Mouse (Mus musculus): Measurements from ENCODE around the gene Adgrl1. TPM values are rescaled to one million over a fixed set of nuclear protein-coding genes. Genes with fewer than 3 reads are reported as not detected.

The Adgrl1 gene
- polyA plus RNA-seq, 1 experiment, result 64.0 TPM

DNA sequence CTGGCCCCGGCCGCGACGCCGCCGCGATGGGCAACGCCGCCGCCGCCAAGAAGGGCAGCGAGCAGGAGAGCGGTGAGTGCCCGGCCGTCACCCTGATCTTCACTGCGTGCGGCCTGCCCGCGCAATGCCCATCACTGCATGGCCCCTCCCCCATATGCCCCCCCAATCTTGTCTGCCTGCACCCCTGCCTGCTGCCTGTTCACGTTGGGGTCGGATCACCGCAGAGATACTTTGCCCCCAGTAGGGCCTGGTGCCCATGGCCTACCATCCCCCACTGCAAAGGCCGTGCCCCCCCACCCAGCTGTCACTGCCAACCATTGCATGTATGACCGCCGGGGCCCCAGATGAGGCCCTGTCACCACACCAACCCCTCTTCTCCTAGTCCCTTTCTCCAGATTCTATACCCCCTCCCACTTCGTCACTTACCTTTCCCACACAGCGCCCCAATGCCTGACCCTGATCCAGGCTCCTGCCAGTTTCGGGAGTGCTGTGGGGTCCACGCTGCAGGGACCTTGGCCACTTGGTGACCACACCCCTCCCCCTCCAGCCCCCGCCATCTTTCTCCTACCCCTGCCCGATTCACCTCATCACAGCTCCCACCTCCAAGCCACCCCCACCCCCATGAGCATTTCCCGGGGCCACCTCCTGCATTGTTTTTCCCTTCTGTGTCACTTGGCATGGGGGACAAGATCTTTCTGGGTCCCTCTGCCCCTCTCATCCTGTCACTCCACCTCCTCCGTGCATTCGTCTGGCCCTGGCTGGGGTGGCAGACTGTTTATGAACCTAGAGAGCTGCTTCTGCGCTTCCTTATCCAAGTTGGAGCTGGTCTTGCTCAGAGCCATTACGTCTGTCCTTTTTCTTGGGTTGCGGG, 73.5 kb downstream of the Adgrl1 start:
- H3K4me1 ChIP-seq (ENCODE audit: control insufficient read depth, insufficient read depth, low read length), result peaks cover 24% of the 10 kb centered on the region
- peak overlapping the region; percentile 89 for H3K4me3 ChIP-seq (ENCODE audit: control insufficient read depth, low read depth, low read length)
- H3K27me3 ChIP-seq (ENCODE audit: control insufficient read depth, insufficient read depth, low read length), result no peaks in the 10 kb centered on the region
- peak overlapping the region; percentile 39; the same call in 1 of the 2 replicates for H3K27ac ChIP-seq (ENCODE audit: control insufficient read depth, insufficient read depth, low read depth, low read length)
- no peaks in the 10 kb centered on the region for H3K36me3 ChIP-seq (ENCODE audit: control insufficient read depth, insufficient read depth, low read length)
- no peak for TF ChIP-seq POLR2A (IDR thresholded peaks at IDR 0.05; ENCODE audit: control insufficient read depth, low read depth, low read length)

DNA sequence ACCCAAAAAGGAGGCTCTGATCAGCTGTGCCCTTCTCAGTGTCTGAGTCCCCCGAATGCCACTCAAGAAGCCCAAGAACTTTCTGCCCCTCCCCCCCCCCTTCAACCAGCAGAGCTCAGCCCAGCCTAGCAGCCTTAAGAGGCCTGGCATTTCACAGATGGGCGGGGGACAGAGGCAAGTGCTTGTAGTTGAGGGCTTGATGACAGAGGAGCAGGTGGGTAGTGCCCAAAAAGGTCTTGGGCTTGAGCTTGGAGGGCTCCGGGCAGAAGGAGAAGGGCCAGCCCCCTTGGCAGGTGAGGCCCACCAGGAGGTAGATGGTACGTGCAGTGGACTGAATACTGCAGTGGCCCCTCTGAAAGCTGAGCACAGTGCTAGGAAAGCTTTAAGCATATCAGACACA, 74.6 kb downstream of the Adgrl1 start:
- H3K27me3 ChIP-seq (ENCODE audit: control insufficient read depth, insufficient read depth, low read length), result no peaks in the 10 kb centered on the region
- TF ChIP-seq CTCF (IDR thresholded peaks at IDR 0.05; ENCODE audit: control insufficient read depth, insufficient read depth, insufficient replicate concordance, low read depth, low read length) (no peak), POLR2A (IDR thresholded peaks at IDR 0.05; ENCODE audit: control insufficient read depth, low read depth, low read length) (no peak)
- no peak overlapping the region for H3K27ac ChIP-seq (ENCODE audit: control insufficient read depth, insufficient read depth, low read depth, low read length)
- H3K36me3 ChIP-seq (ENCODE audit: control insufficient read depth, insufficient read depth, low read length), result no peaks in the 10 kb centered on the region
- no peak overlapping the region for H3K4me3 ChIP-seq (ENCODE audit: control insufficient read depth, low read depth, low read length)
- peaks cover 26% of the 10 kb centered on the region for H3K4me1 ChIP-seq (ENCODE audit: control insufficient read depth, insufficient read depth, low read length)

DNA sequence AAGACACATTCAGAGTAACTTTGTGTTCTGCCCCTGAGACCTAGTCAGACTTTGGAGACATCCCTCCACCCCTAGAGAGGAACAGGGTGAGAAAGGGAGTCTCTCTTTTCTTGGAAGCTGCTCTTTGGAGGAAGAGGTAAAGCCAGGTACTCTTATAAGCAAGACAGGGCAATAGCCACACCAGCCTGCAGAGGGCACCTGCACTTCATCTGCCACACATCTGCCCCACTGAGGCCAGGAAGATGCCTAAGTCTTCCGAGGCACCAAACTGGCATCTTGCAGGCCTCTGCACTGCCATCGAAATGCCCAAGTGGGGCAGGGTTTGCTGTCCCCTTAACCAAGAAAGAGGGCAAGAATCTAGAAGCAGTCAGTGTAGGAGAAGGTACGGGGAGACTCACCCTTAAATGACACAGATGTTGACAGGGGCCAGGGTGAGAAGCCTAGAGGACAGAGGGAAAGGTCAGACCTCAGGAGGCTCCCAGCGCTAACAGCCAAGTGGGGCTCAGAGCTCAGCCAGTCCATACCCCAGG, 76.3 kb downstream of the Adgrl1 start:
- TF ChIP-seq CTCF (IDR thresholded peaks at IDR 0.05; ENCODE audit: control insufficient read depth, insufficient read depth, insufficient replicate concordance, low read depth, low read length) (peak; percentile 27; the same call in 1 of the 2 replicates), POLR2A (IDR thresholded peaks at IDR 0.05; ENCODE audit: control insufficient read depth, low read depth, low read length) (no peak)
- Histone ChIP-seq H3K4me3 (ENCODE audit: control insufficient read depth, low read depth, low read length) (peak overlapping the region; percentile 86), H3K27me3 (ENCODE audit: control insufficient read depth, insufficient read depth, low read length) (no peaks in the 10 kb centered on the region), H3K36me3 (ENCODE audit: control insufficient read depth, insufficient read depth, low read length) (no peaks in the 10 kb centered on the region), H3K27ac (ENCODE audit: control insufficient read depth, insufficient read depth, low read depth, low read length) (peak overlapping the region; percentile 41), H3K4me1 (ENCODE audit: control insufficient read depth, insufficient read depth, low read length) (peaks cover 26% of the 10 kb centered on the region)

DNA sequence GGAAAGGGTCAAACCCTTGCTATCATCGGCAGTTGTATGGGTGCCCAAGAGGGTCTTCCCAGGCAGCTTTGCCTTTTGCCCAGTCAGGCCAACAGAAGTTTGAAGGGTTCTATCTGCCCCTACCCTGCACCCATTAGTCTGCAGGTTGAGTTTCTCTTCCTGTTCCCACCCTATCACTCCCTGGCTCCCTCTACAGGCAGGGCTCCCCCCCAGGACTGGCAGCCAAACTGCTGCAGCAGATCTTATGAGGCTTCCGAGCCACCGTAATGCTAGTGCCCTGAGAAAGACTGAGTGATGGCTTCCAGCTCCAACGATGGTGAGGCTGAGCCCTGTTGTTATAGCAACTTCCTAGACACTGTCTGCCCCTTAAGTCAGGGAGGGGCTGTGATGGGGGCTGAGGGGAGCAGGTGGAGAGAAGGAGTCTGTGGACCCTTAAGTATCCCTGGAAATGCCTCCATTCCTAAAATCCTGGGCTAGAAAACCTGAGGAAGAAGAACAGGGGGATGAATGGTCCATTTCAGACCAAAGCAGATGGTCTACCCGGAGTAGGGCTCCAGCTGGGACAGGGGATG, 77.0 kb downstream of the Adgrl1 start:
- H3K36me3 ChIP-seq (ENCODE audit: control insufficient read depth, insufficient read depth, low read length), result no peaks in the 10 kb centered on the region
- no peaks in the 10 kb centered on the region for H3K27me3 ChIP-seq (ENCODE audit: control insufficient read depth, insufficient read depth, low read length)
- TF ChIP-seq POLR2A (IDR thresholded peaks at IDR 0.05; ENCODE audit: control insufficient read depth, low read depth, low read length), result peak; percentile 26; the same call in 1 of the 2 replicates
- peak; percentile 14; the same call in 1 of the 2 replicates for TF ChIP-seq CTCF (IDR thresholded peaks at IDR 0.05; ENCODE audit: control insufficient read depth, insufficient read depth, insufficient replicate concordance, low read depth, low read length)
- peaks cover 20% of the 10 kb centered on the region for H3K4me1 ChIP-seq (ENCODE audit: control insufficient read depth, insufficient read depth, low read length)
- H3K4me3 ChIP-seq (ENCODE audit: control insufficient read depth, low read depth, low read length), result peak overlapping the region; percentile 86
- H3K27ac ChIP-seq (ENCODE audit: control insufficient read depth, insufficient read depth, low read depth, low read length), result peak overlapping the region; percentile 81

DNA sequence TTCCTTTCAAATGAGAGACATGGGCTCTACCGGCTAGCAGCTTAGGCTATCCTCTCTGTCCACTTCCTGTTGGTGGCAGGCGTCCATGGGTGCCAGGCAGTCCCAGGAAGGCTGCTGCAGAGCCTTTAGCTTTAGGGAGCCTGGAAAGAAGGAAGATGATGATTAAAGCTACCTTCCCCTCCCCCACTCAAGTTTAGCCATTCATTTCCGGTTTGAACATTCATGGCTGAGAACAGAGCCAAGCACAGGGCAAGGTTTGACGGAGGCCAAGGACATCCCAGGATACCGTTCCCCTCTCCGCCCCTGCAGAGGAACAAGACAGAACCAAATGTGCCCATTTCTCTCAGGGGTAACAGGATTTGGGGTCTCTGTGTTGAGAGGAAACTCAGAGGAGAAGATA, 77.7 kb downstream of the Adgrl1 start:
- peak overlapping the region; percentile 81 for H3K27ac ChIP-seq (ENCODE audit: control insufficient read depth, insufficient read depth, low read depth, low read length)
- H3K4me1 ChIP-seq (ENCODE audit: control insufficient read depth, insufficient read depth, low read length), result peaks cover 20% of the 10 kb centered on the region
- no peak for TF ChIP-seq POLR2A (IDR thresholded peaks at IDR 0.05; ENCODE audit: control insufficient read depth, low read depth, low read length)
- TF ChIP-seq CTCF (IDR thresholded peaks at IDR 0.05; ENCODE audit: control insufficient read depth, insufficient read depth, insufficient replicate concordance, low read depth, low read length), result no peak
- H3K4me3 ChIP-seq (ENCODE audit: control insufficient read depth, low read depth, low read length), result peak overlapping the region; percentile 86
- peaks cover 1% of the 10 kb centered on the region; the same call in 1 of the 2 replicates for H3K36me3 ChIP-seq (ENCODE audit: control insufficient read depth, insufficient read depth, low read length)
- H3K27me3 ChIP-seq (ENCODE audit: control insufficient read depth, insufficient read depth, low read length), result no peaks in the 10 kb centered on the region

DNA sequence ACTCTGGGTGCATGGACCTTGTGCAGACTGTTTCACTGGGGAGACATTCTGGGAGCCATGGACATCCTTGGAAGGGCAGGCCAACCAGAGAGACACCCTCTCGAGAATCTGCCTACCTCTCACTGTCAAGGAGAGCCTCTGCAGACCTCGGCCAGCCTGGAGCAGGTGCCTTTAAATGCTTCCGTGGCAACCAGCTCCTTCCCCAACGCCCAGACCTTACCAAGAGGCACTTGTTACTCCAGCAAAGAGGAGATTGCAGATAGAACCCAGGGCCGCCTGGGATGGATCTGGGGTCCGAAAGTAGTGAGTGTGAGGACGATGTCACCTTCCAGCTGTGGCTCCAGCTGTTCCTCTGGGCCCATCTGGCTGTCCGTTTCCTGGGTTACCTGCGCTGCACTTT, 78.3 kb downstream of the Adgrl1 start:
- peaks cover 20% of the 10 kb centered on the region for H3K4me1 ChIP-seq (ENCODE audit: control insufficient read depth, insufficient read depth, low read length)
- peak overlapping the region; percentile 14; the same call in 1 of the 2 replicates for H3K27ac ChIP-seq (ENCODE audit: control insufficient read depth, insufficient read depth, low read depth, low read length)
- H3K36me3 ChIP-seq (ENCODE audit: control insufficient read depth, insufficient read depth, low read length), result peaks cover 1% of the 10 kb centered on the region; the same call in 1 of the 2 replicates
- H3K4me3 ChIP-seq (ENCODE audit: control insufficient read depth, low read depth, low read length), result no peak overlapping the region
- TF ChIP-seq POLR2A (IDR thresholded peaks at IDR 0.05; ENCODE audit: control insufficient read depth, low read depth, low read length) (no peak), CTCF (IDR thresholded peaks at IDR 0.05; ENCODE audit: control insufficient read depth, insufficient read depth, insufficient replicate concordance, low read depth, low read length) (no peak)
- no peaks in the 10 kb centered on the region for H3K27me3 ChIP-seq (ENCODE audit: control insufficient read depth, insufficient read depth, low read length)

DNA sequence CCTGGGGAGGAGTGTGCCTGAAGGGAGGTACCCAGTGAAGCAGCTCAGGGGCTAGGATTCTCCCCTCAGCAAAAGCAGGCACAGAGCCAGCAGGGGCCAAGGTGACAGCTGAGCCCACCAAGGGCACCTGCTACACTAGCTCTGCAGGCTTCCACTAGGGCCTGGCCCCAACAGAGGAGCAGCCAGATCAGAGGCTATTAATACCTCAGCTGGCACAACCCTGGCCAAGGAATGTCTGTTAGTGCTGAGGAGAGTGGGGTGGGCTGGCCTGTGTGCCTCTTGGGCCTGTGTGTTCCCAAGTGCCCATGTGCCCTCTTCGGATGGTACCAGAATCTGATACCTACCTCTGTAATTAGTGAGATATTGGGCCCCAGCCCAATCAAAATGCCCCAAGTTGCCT, 80.3 kb downstream of the Adgrl1 start:
- Histone ChIP-seq H3K4me1 (ENCODE audit: control insufficient read depth, insufficient read depth, low read length) (peaks cover 13% of the 10 kb centered on the region), H3K27me3 (ENCODE audit: control insufficient read depth, insufficient read depth, low read length) (no peaks in the 10 kb centered on the region), H3K4me3 (ENCODE audit: control insufficient read depth, low read depth, low read length) (no peak overlapping the region), H3K36me3 (ENCODE audit: control insufficient read depth, insufficient read depth, low read length) (peaks cover 1% of the 10 kb centered on the region; the same call in 1 of the 2 replicates), H3K27ac (ENCODE audit: control insufficient read depth, insufficient read depth, low read depth, low read length) (no peak overlapping the region)
- no peak for TF ChIP-seq POLR2A (IDR thresholded peaks at IDR 0.05; ENCODE audit: control insufficient read depth, low read depth, low read length)
- TF ChIP-seq CTCF (IDR thresholded peaks at IDR 0.05; ENCODE audit: control insufficient read depth, insufficient read depth, insufficient replicate concordance, low read depth, low read length), result no peak
